Mouse (Mus musculus) bone marrow, adult 2 months (tissue): ENCODE data around the gene Mipep. TPM values are rescaled to one million over a fixed set of nuclear protein-coding genes. Genes with fewer than 3 reads are reported as not detected.

ENCODE experiments used
- H3K27ac ChIP-seq: fragments of 200-500 bp; 2 replicates; pipeline ENCODE4 v1.5.1; 2012; ENCODE audit warnings: low read depth, mild to moderate bottlenecking, control low read depth, inconsistent platforms, low read length; ENCODE audit not compliant: control insufficient read depth, poor library complexity, insufficient read depth
- H3K4me1 ChIP-seq: fragments of 200-500 bp; 2 replicates; pipeline ENCODE4 v1.6.1; 2011; ENCODE audit warnings: low read length; ENCODE audit not compliant: control insufficient read depth, insufficient read depth
- H3K4me3 ChIP-seq: fragments of 200-500 bp; replicated peaks from 2 replicates; pipeline ENCODE3; 2011; ENCODE audit warnings: mild to moderate bottlenecking, low read depth, low read length, control low read depth; ENCODE audit not compliant: control insufficient read depth
- CTCF ChIP-seq: fragments of 200-500 bp; IDR thresholded peaks from 2 replicates; pipeline ENCODE4 v1.5.1; 2011; ENCODE audit warnings: low read length, control low read depth; ENCODE audit not compliant: control insufficient read depth, insufficient read depth
- POLR2A ChIP-seq: fragments of 200-500 bp; IDR thresholded peaks from 2 replicates; pipeline ENCODE4 v1.6.1; 2011; ENCODE audit warnings: low read depth, mild to moderate bottlenecking, control low read depth, low read length, borderline replicate concordance; ENCODE audit not compliant: control insufficient read depth
- WGBS: fragments of 180-500 bp; shearing (Covaris S2); methylation state at CpG from one replicate; pipeline ENCODE4 v1.1.7; 2018; 5-methylcytosine and 5-hydroxymethylcytosine counted together
- polyA plus RNA-seq: library from polyadenylated mRNA; stranded (reverse); fragments of >200 nt; gene quantifications from 2 replicates; pipeline ENCODE4 v1.2.4, GENCODE M21; 2011; ENCODE audit warnings: low replicate concordance; ENCODE audit not compliant: missing spikeins, insufficient read depth, insufficient read length

Mipep gene
- 3.1 and 3.4 TPM in 2 replicates for polyA plus RNA-seq

- TF ChIP-seq POLR2A (peak; percentile 25; the same call in 1 of the 2 replicates), CTCF (peak; percentile 97)
- Histone ChIP-seq H3K27ac (peak within 1 kb of the TSS; percentile 53), H3K4me1 (peaks cover 6% of the 10 kb centered on the region), H3K4me3 (peak within 1 kb of the TSS; percentile 70)
- WGBS: under 1% methylated on average over 61 of the region's 61 CpGs
These were observed at the start of gene Mipep for GRCm38 (mm10) chr14:60784427-60785315. Mipep (plus strand) TSS chr14:60784573.

GRCm38 (mm10) chr14:60735206-60735605, 49.2 kb upstream of the Mipep start:
- Histone ChIP-seq H3K27ac (peak overlapping the region; percentile 56), H3K4me1 (peaks cover 15% of the 10 kb centered on the region)

GRCm38 (mm10) chr14:60735848-60736547, 48.4 kb upstream of the Mipep start:
- H3K4me3 ChIP-seq: peak overlapping the region; percentile 19
- peak overlapping the region; percentile 94 for H3K27ac ChIP-seq
- peaks cover 18% of the 10 kb centered on the region for H3K4me1 ChIP-seq
- 8% methylated on average over 13 of the region's 13 CpGs for WGBS
- TF ChIP-seq CTCF (no peak), POLR2A (no peak)

More at GRCm38 (mm10) chr14:60735206-60735605, 49.2 kb upstream of the Mipep start:
- H3K4me3 ChIP-seq: no peak overlapping the region
- WGBS: 50% methylated on average over 5 of the region's 5 CpGs
- TF ChIP-seq CTCF: no peak
- TF ChIP-seq POLR2A: no peak

GRCm38 (mm10) chr14:60736591-60737192, 47.7 kb upstream of the Mipep start:
- H3K4me3 ChIP-seq: peak overlapping the region; percentile 32
- H3K4me1 ChIP-seq: peaks cover 18% of the 10 kb centered on the region
- 2% methylated on average over 4 of the region's 4 CpGs for WGBS
- peak overlapping the region; percentile 94 for H3K27ac ChIP-seq
- TF ChIP-seq CTCF: no peak
- TF ChIP-seq POLR2A: peak; percentile 25; the same call in 1 of the 2 replicates

GRCm38 (mm10) chr14:60737202-60737611, 47.2 kb upstream of the Mipep start:
- H3K4me3 ChIP-seq: peak overlapping the region; percentile 10
- no peak for TF ChIP-seq CTCF
- no peak for TF ChIP-seq POLR2A
- H3K4me1 ChIP-seq: peaks cover 18% of the 10 kb centered on the region

GRCm38 (mm10) chr14:60738434-60738938, 45.9 kb upstream of the Mipep start:
- Histone ChIP-seq H3K4me3 (peak overlapping the region; percentile 11), H3K27ac (peak overlapping the region; percentile 90), H3K4me1 (peaks cover 22% of the 10 kb centered on the region)
- WGBS: 4% methylated on average over 10 of the region's 10 CpGs
- TF ChIP-seq POLR2A: no peak
- TF ChIP-seq CTCF: no peak

More at GRCm38 (mm10) chr14:60737202-60737611, 47.2 kb upstream of the Mipep start:
- peak overlapping the region; percentile 94 for H3K27ac ChIP-seq
- 9% methylated on average over 7 of the region's 7 CpGs for WGBS

GRCm38 (mm10) chr14:60739155-60739554, 45.2 kb upstream of the Mipep start:
- H3K4me1 ChIP-seq: peaks cover 22% of the 10 kb centered on the region
- WGBS: 4% methylated on average over 8 of the region's 9 CpGs
- H3K27ac ChIP-seq: no peak overlapping the region
- no peak for TF ChIP-seq POLR2A
- TF ChIP-seq CTCF: no peak
- H3K4me3 ChIP-seq: no peak overlapping the region

- H3K4me1 ChIP-seq: peaks cover 22% of the 10 kb centered on the region
- no peak for TF ChIP-seq POLR2A
- TF ChIP-seq CTCF: no peak
- WGBS: 40% methylated on average over 12 of the region's 12 CpGs
- H3K27ac ChIP-seq: peak overlapping the region; percentile 49
- no peak overlapping the region for H3K4me3 ChIP-seq
These were observed 44.8 kb upstream of the Mipep start for GRCm38 (mm10) chr14:60739616-60740015.
